Mouse (Mus musculus) lung, postnatal 0 days (tissue): ENCODE measurements around the gene Cul5. TPM values are rescaled to one million over a fixed set of nuclear protein-coding genes. Genes with fewer than 3 reads are reported as not detected.

Experiments used
- ATAC-seq: fragments of 200-750 bp; cut with Nextera tagmentation; 2 replicates; pipeline ENCODE4 v1.8.0; 2017; ENCODE audit warnings: moderate library complexity
- DNase-seq: peaks from one replicate; pipeline ENCODE4 v3.0.0-alpha.2; 2016; ENCODE audit warnings: low spot score
- H3K27ac ChIP-seq: fragments of 300-500 bp; sonication (generic); 2 replicates; pipeline ENCODE4 v1.5.1; 2014; ENCODE audit warnings: antibody characterized with exemption, mild to moderate bottlenecking, low read length, mixed read lengths
- H3K27me3 ChIP-seq: fragments of 300-500 bp; sonication (generic); replicated peaks from 2 replicates; pipeline ENCODE4 v1.6.1; 2014; ENCODE audit warnings: low read length, mixed read lengths; ENCODE audit not compliant: insufficient read depth
- H3K36me3 ChIP-seq: fragments of 300-500 bp; sonication (generic); 2 replicates; pipeline ENCODE4 v1.6.1; 2014; ENCODE audit warnings: low read length, mixed read lengths; ENCODE audit not compliant: insufficient read depth
- H3K4me1 ChIP-seq: fragments of 300-500 bp; sonication (generic); 2 replicates; pipeline ENCODE4 v1.6.1; 2014; ENCODE audit warnings: antibody characterized with exemption, low read depth, low read length, mixed read lengths; ENCODE audit not compliant: insufficient read depth
- H3K4me2 ChIP-seq: fragments of 300-500 bp; sonication (generic); replicated peaks from 2 replicates; pipeline ENCODE4 v1.6.1; 2014; ENCODE audit warnings: low read depth, mild to moderate bottlenecking, low read length, moderate library complexity, mixed read lengths
- H3K4me3 ChIP-seq: fragments of 300-500 bp; sonication (generic); 2 replicates; pipeline ENCODE4 v1.5.1; 2014; ENCODE audit warnings: low read depth, low read length
- H3K9ac ChIP-seq: fragments of 300-500 bp; sonication (generic); replicated peaks from 2 replicates; pipeline ENCODE4 v1.6.1; 2014; ENCODE audit warnings: low read depth, mild to moderate bottlenecking
- H3K9me3 ChIP-seq: fragments of 300-500 bp; sonication (generic); 2 replicates; pipeline ENCODE4 v1.6.1; 2016; ENCODE audit warnings: low read length, mixed read lengths
- CTCF ChIP-seq: IDR thresholded peaks from 2 replicates; pipeline ENCODE4 v1.5.1; 2016; ENCODE audit warnings: antibody characterized with exemption, mild to moderate bottlenecking
- EP300 ChIP-seq: IDR thresholded peaks from 2 replicates; pipeline ENCODE4 v1.6.1; 2016; ENCODE audit warnings: antibody characterized with exemption, mild to moderate bottlenecking, control low read depth
- WGBS: fragments of 180-500 bp; shearing (Covaris S2); extraction: QIAGEN DNeasy Blood & Tissue Kit; methylation state at CpG from one replicate; pipeline ENCODE4 v1.1.7; 2014; 5-methylcytosine and 5-hydroxymethylcytosine counted together
- polyA plus RNA-seq: library from polyadenylated mRNA; unstranded; fragments of >200 nt; fragmentation: Nextera tagmentation; extraction: Ambion mirVana; gene quantifications from 2 replicates; pipeline ENCODE4 v1.2.1, GENCODE M21; 2015

Gene Cul5
- polyA plus RNA-seq, 1 experiment from 2014 or later, result 25.2 TPM

DNA sequence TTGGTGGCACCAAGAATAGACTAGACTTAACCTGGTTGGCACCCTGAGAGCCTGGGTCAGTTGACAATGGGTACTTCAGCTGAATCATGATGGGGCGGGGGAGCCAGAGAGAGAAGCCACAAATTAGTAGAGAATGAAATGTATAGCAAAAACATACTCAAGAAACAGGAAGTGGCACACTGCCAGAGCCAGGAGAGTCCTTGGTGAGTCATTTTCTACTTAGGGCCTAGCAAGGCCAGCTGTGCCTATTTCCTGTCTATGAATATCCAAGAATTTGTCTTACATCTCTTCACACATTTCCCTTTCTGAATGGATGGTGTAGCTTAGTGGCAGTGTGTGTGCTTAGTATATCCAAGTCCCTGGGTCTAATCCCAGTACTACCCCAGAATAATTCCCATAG, 66.4 kb downstream of the Cul5 start:
- H3K27ac ChIP-seq, result 0 out of 2 replicates have a peak overlapping the region, but pooled peaks have one; percentile 15
- WGBS, result 38% methylated on average over 1 of the region's 1 CpGs
- TF ChIP-seq CTCF (no peak), EP300 (no peak; the same call in 1 of the 2 replicates)

DNA sequence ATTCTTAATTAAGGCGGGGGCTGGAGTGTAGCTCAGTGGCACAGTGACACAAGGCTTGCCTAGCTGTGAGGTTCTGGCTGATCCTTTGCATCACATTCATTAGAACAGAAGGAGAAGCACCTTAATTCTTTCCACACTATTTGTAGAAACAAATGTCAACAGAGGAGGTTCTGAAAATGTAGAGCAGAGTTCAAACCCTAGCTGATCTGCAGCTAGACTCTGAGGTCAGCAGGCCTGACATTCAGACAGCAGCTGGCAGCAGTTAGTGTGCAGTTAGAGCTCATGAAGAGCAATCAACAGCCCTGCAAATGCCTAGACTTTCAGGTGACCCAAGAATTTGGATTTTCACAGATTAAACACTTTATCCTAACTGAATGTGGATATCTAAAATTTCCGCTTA, 68.3 kb downstream of the Cul5 start:
- H3K9ac ChIP-seq, result 0 out of 2 replicates have a peak overlapping the region, but pooled peaks have one; percentile 3
- DNase-seq (no peak), ATAC-seq (no peak)
- H3K27ac ChIP-seq, result no peak overlapping the region
- 0 out of 2 replicates have a peak, but pooled peaks cover 7% of the 10 kb centered on the region for H3K4me1 ChIP-seq
- no peak overlapping the region for H3K4me2 ChIP-seq
- H3K36me3 ChIP-seq, result no peaks in the 10 kb centered on the region
- no peak overlapping the region for H3K4me3 ChIP-seq
- H3K27me3 ChIP-seq, result no peaks in the 10 kb centered on the region
- TF ChIP-seq EP300 (no peak), CTCF (no peak)
- 88% methylated on average over 2 of the region's 2 CpGs for WGBS
- H3K9me3 ChIP-seq, result no peaks in the 10 kb centered on the region

More for the DNA sequence above, 66.4 kb downstream of the Cul5 start:
- Histone ChIP-seq H3K9ac (no peak overlapping the region), H3K27me3 (no peaks in the 10 kb centered on the region), H3K4me1 (0 out of 2 replicates have a peak, but pooled peaks cover 7% of the 10 kb centered on the region), H3K4me2 (no peak overlapping the region), H3K9me3 (no peaks in the 10 kb centered on the region), H3K4me3 (no peak overlapping the region), H3K36me3 (no peaks in the 10 kb centered on the region)
- peak; percentile 69 for ATAC-seq
- DNase-seq, result peak; percentile 82

DNA sequence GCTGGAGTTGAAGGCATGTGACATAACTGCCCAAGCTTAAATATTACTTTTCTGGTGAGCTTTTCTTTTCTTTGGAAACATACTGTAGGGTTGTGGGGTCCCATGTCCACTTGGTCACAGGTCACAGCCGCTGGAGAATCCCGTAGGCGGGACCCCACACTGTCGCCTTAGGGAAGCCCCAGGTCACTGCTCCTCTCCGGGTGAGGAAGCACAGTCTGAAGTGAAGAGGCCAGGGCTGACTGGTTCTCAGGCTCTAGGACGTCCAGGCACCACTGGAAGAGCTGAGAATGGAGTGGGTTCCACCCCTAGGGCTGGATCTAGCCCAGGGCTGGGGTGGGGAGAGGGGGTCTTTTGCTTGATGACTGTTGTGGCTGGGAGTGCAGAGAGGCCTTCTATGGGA, 71.2 kb downstream of the Cul5 start:
- Histone ChIP-seq H3K4me3 (no peak overlapping the region), H3K9ac (no peak overlapping the region), H3K9me3 (no peaks in the 10 kb centered on the region), H3K4me1 (0 out of 2 replicates have a peak, but pooled peaks cover 4% of the 10 kb centered on the region), H3K27ac (no peak overlapping the region), H3K36me3 (peaks cover 4% of the 10 kb centered on the region; the same call in 1 of the 2 replicates), H3K4me2 (no peak overlapping the region), H3K27me3 (no peaks in the 10 kb centered on the region)
- no peak for ATAC-seq
- 79% methylated on average over 6 of the region's 6 CpGs for WGBS
- TF ChIP-seq EP300, result no peak
- TF ChIP-seq CTCF, result no peak
- DNase-seq, result no peak

DNA sequence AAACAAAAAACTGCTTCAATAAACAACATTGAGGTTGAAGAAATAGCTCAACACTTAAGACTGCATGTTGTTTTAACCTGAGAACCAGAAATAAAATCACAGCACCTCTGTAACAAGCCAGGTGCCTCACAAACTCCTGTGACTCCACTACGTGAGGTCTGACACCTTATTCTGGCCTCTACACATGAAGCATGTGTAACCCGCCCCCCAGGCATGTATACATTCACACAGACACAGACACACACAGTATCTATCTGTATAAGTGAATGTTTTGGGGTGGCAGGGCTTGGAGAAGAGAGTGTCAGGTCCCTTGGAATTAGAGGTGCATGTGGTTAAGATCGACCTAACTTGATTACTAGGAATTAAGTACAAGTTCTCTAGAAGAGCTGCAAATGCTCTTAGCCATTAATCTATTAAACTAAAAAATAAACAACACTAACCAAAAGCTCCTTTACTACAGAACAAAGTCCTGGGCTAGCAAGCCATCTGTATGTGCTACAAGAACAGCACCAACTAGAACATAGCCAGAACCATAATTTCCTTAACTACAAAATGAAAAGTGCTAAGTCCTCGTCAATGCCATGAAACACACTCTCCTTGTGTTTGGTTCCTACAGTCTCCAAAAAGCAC, 72.7 kb downstream of the Cul5 start:
- TF ChIP-seq CTCF (no peak), EP300 (no peak)
- no peaks in the 10 kb centered on the region for H3K27me3 ChIP-seq
- H3K9ac ChIP-seq, result no peak overlapping the region
- peaks cover 8% of the 10 kb centered on the region; the same call in 1 of the 2 replicates for H3K36me3 ChIP-seq
- no peak for DNase-seq
- no peak overlapping the region for H3K27ac ChIP-seq
- H3K4me2 ChIP-seq, result no peak overlapping the region
- no peak for ATAC-seq
- H3K4me1 ChIP-seq, result no peaks in the 10 kb centered on the region
- H3K4me3 ChIP-seq, result no peak overlapping the region
- H3K9me3 ChIP-seq, result no peaks in the 10 kb centered on the region
- WGBS, result 86% methylated on average over 4 of the region's 4 CpGs

DNA sequence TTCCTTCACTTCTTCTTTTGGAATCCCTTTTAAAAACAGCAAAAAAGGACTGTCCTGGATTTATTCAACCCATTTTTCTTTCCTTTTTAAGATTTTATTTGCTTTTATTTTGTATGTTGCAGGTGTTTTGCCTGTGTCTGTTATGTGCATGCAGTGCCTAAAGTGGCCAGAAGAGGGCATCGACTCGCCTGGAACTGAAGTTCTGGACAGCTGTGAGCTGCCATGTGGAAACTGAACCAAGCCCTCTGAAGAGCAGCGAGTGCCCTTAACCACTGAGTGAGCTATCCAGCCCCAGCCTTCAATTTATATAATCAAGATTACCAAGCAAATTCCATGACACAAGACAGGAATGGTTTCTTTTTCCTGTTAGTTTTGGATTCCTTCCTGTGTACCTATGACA, 75.0 kb downstream of the Cul5 start:
- H3K9me3 ChIP-seq, result no peaks in the 10 kb centered on the region
- H3K27me3 ChIP-seq, result no peaks in the 10 kb centered on the region
- WGBS, result 10% methylated on average over 3 of the region's 3 CpGs
- peaks cover 17% of the 10 kb centered on the region; the same call in 1 of the 2 replicates for H3K36me3 ChIP-seq
- H3K4me1 ChIP-seq, result no peaks in the 10 kb centered on the region
- TF ChIP-seq EP300, result no peak
- TF ChIP-seq CTCF, result peak; percentile 88
- no peak overlapping the region for H3K9ac ChIP-seq
- DNase-seq (peak; percentile 70), ATAC-seq (peak; percentile 62)
- no peak overlapping the region for H3K4me2 ChIP-seq
- H3K27ac ChIP-seq, result no peak overlapping the region
- H3K4me3 ChIP-seq, result no peak overlapping the region

DNA sequence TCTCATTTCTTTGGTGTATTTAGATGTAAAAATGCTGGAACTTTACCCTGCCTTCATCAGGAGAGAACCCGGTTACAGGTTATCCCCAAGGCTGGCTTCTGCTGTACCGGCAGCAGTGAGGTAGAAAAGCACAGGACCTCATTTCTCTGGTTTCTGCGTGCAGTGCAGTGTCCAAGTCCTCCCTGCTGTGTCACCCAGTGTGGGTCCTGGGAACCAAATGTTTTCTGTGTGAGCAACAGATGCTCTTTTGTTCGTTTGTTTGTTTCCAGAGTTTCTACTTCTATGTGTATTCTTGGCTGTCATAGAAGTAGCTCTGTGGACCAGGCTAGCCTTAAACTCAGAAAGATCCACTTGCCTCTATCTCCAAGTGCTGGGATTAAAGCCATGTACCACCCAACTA, 87.9 kb downstream of the Cul5 start:
- no peak for ATAC-seq
- H3K36me3 ChIP-seq, result peaks cover 37% of the 10 kb centered on the region; the same call in 1 of the 2 replicates
- no peak overlapping the region for H3K9ac ChIP-seq
- no peaks in the 10 kb centered on the region for H3K27me3 ChIP-seq
- no peak overlapping the region for H3K4me3 ChIP-seq
- no peak overlapping the region for H3K27ac ChIP-seq
- TF ChIP-seq EP300 (no peak), CTCF (no peak)
- H3K9me3 ChIP-seq, result no peaks in the 10 kb centered on the region
- WGBS, result 87% methylated on average over 4 of the region's 4 CpGs
- DNase-seq, result no peak
- H3K4me1 ChIP-seq, result no peaks in the 10 kb centered on the region
- H3K4me2 ChIP-seq, result no peak overlapping the region
